Mouse (Mus musculus) hindbrain, postnatal 0 days (tissue): Measurements from ENCODE around the gene Zfp462. TPM values are rescaled to one million over a fixed set of nuclear protein-coding genes. Genes with fewer than 3 reads are reported as not detected.

Source experiments
- ATAC-seq: fragments of 200-750 bp; cut with Nextera tagmentation; 2 replicates; pipeline ENCODE4 v1.8.0; 2017; ENCODE audit warnings: mild to moderate bottlenecking, moderate TSS enrichment, moderate library complexity
- DNase-seq: peaks from one replicate; pipeline ENCODE4 v3.0.0-alpha.2; 2015; ENCODE audit warnings: low spot score
- H3K27ac ChIP-seq: fragments of 300-500 bp; sonication (generic); 2 replicates; pipeline ENCODE4 v1.5.1; 2014; ENCODE audit warnings: mild to moderate bottlenecking
- H3K27me3 ChIP-seq: fragments of 300-500 bp; sonication (generic); 2 replicates; pipeline ENCODE4 v1.6.1; 2014; ENCODE audit warnings: low read length, mixed read lengths; ENCODE audit not compliant: insufficient read depth
- H3K36me3 ChIP-seq: fragments of 300-500 bp; sonication (generic); 2 replicates; pipeline ENCODE4 v1.6.1; 2014; ENCODE audit warnings: low read length, mixed read lengths; ENCODE audit not compliant: insufficient read depth
- H3K4me1 ChIP-seq: fragments of 300-500 bp; sonication (generic); 2 replicates; pipeline ENCODE4 v1.6.1; 2014; ENCODE audit warnings: antibody characterized with exemption, low read length, mixed read lengths; ENCODE audit not compliant: insufficient read depth
- H3K4me2 ChIP-seq: fragments of 300-500 bp; sonication (generic); 2 replicates; pipeline ENCODE4 v1.6.1; 2014; ENCODE audit warnings: low read depth, mild to moderate bottlenecking, low read length, moderate library complexity, mixed read lengths
- H3K4me3 ChIP-seq: fragments of 300-500 bp; sonication (generic); 2 replicates; pipeline ENCODE4 v1.5.1; 2014; ENCODE audit warnings: low read length
- H3K9ac ChIP-seq: fragments of 300-500 bp; sonication (generic); replicated peaks from 2 replicates; pipeline ENCODE4 v1.6.1; 2014; ENCODE audit warnings: mild to moderate bottlenecking, low read length, moderate library complexity, mixed read lengths
- H3K9me3 ChIP-seq: fragments of 300-500 bp; sonication (generic); 2 replicates; pipeline ENCODE4 v1.6.1; 2016; ENCODE audit warnings: low read length, mixed read lengths
- CTCF ChIP-seq: IDR thresholded peaks from 2 replicates; pipeline ENCODE4 v1.5.1; 2016; ENCODE audit warnings: antibody characterized with exemption, control low read depth, low read depth
- WGBS: fragments of 180-500 bp; shearing (Covaris S2); extraction: QIAGEN DNeasy Blood & Tissue Kit; methylation state at CpG from one replicate; pipeline ENCODE4 v1.1.7; 2014; 5-methylcytosine and 5-hydroxymethylcytosine counted together
- polyA plus RNA-seq: library from polyadenylated mRNA; unstranded; fragments of >200 nt; fragmentation: Nextera tagmentation; extraction: Ambion mirVana; gene quantifications from 2 replicates; pipeline ENCODE4 v1.2.1, GENCODE M21; 2015
- total RNA-seq: library from RNA; depleted of rRNA; stranded (reverse); fragments of >200 nt; gene quantifications from 2 replicates; pipeline ENCODE4 v1.2.3, GENCODE M21; 2014

The Zfp462 gene
- total and polyA plus RNA-seq, 2 experiments from 2014 or later: 6.5 to 39.4 TPM

- peak overlapping the region; percentile 76 for H3K4me2 ChIP-seq
- no peaks in the 10 kb centered on the region for H3K36me3 ChIP-seq
- DNase-seq (no peak), ATAC-seq (no peak)
- peaks cover 9% of the 10 kb centered on the region; the same call in 1 of the 2 replicates for H3K4me1 ChIP-seq
- TF ChIP-seq CTCF: no peak
- no peaks in the 10 kb centered on the region for H3K27me3 ChIP-seq
- peak overlapping the region; percentile 85 for H3K9ac ChIP-seq
- peak overlapping the region; percentile 98 for H3K27ac ChIP-seq
- WGBS: 0% methylated on average over 10 of the region's 10 CpGs
- peak overlapping the region; percentile 79 for H3K4me3 ChIP-seq
- no peaks in the 10 kb centered on the region for H3K9me3 ChIP-seq
These were observed 1.8 kb downstream of the Zfp462 start for GRCm38 (mm10) chr4:54946662-54947055.

GRCm38 (mm10) chr4:54947056-54947990 is 2.5 kb downstream of the Zfp462 start:
- Histone ChIP-seq H3K4me2 (peak overlapping the region; percentile 76), H3K4me3 (peak overlapping the region; percentile 79), H3K36me3 (no peaks in the 10 kb centered on the region), H3K27ac (peak overlapping the region; percentile 98), H3K9me3 (no peaks in the 10 kb centered on the region), H3K4me1 (peaks cover 10% of the 10 kb centered on the region; the same call in 1 of the 2 replicates), H3K27me3 (no peaks in the 10 kb centered on the region), H3K9ac (peak overlapping the region; percentile 85)
- DNase-seq (peak; percentile 81), ATAC-seq (peak; percentile 53)
- under 1% methylated on average over 30 of the region's 35 CpGs for WGBS
- peak; percentile 43 for TF ChIP-seq CTCF

GRCm38 (mm10) chr4:54947991-54948615 is 3.3 kb downstream of the Zfp462 start:
- 3% methylated on average over 23 of the region's 25 CpGs for WGBS
- peak overlapping the region; percentile 76 for H3K4me2 ChIP-seq
- peak; percentile 79 for DNase-seq
- ATAC-seq: peak; percentile 62
- H3K4me3 ChIP-seq: peak overlapping the region; percentile 79
- no peaks in the 10 kb centered on the region for H3K9me3 ChIP-seq
- H3K27me3 ChIP-seq: no peaks in the 10 kb centered on the region
- peak overlapping the region; percentile 98 for H3K27ac ChIP-seq
- TF ChIP-seq CTCF: no peak
- peaks cover 15% of the 10 kb centered on the region for H3K4me1 ChIP-seq
- peak overlapping the region; percentile 85 for H3K9ac ChIP-seq
- no peaks in the 10 kb centered on the region for H3K36me3 ChIP-seq

GRCm38 (mm10) chr4:54948616-54949560 is 4.0 kb downstream of the Zfp462 start:
- peak; percentile 65 for ATAC-seq
- H3K4me3 ChIP-seq: peak overlapping the region; percentile 79
- H3K9ac ChIP-seq: peak overlapping the region; percentile 85
- H3K36me3 ChIP-seq: no peaks in the 10 kb centered on the region
- DNase-seq: peak; percentile 70
- WGBS: 0% methylated on average over 27 of the region's 32 CpGs
- H3K4me1 ChIP-seq: peaks cover 21% of the 10 kb centered on the region
- H3K27me3 ChIP-seq: no peaks in the 10 kb centered on the region
- TF ChIP-seq CTCF: no peak
- H3K4me2 ChIP-seq: peak overlapping the region; percentile 76
- H3K9me3 ChIP-seq: no peaks in the 10 kb centered on the region
- peak overlapping the region; percentile 98 for H3K27ac ChIP-seq

GRCm38 (mm10) chr4:54949561-54949940 is 4.7 kb downstream of the Zfp462 start:
- H3K27me3 ChIP-seq: no peaks in the 10 kb centered on the region
- WGBS: 6% methylated on average over 7 of the region's 7 CpGs
- H3K36me3 ChIP-seq: no peaks in the 10 kb centered on the region
- peaks cover 25% of the 10 kb centered on the region for H3K4me1 ChIP-seq
- no peaks in the 10 kb centered on the region for H3K9me3 ChIP-seq
- peak overlapping the region; percentile 76 for H3K4me2 ChIP-seq
- no peak; the same call in 1 of the 2 replicates for TF ChIP-seq CTCF
- ATAC-seq (no peak), DNase-seq (peak; percentile 62)
- peak overlapping the region; percentile 98 for H3K27ac ChIP-seq
- H3K9ac ChIP-seq: peak overlapping the region; percentile 85
- H3K4me3 ChIP-seq: peak overlapping the region; percentile 79

GRCm38 (mm10) chr4:54950136-54950535 is 5.3 kb downstream of the Zfp462 start:
- TF ChIP-seq CTCF: no peak
- peak overlapping the region; percentile 85 for H3K9ac ChIP-seq
- no peak for DNase-seq
- WGBS: 16% methylated on average over 2 of the region's 2 CpGs
- no peaks in the 10 kb centered on the region for H3K9me3 ChIP-seq
- peaks cover 31% of the 10 kb centered on the region for H3K4me1 ChIP-seq
- H3K27ac ChIP-seq: peak overlapping the region; percentile 98
- no peaks in the 10 kb centered on the region for H3K27me3 ChIP-seq
- H3K36me3 ChIP-seq: no peaks in the 10 kb centered on the region
- no peak for ATAC-seq
- H3K4me2 ChIP-seq: peak overlapping the region; percentile 76
- H3K4me3 ChIP-seq: peak overlapping the region; percentile 79
